Mouse (Mus musculus): ENCODE measurements at regions not wholly inside any gene's neighbourhood (a gene's known extent, or its start where the extent isn't known, plus 50 kb on each side); places are given as distances from the start of the nearest gene placed in this dataset.

DNA sequence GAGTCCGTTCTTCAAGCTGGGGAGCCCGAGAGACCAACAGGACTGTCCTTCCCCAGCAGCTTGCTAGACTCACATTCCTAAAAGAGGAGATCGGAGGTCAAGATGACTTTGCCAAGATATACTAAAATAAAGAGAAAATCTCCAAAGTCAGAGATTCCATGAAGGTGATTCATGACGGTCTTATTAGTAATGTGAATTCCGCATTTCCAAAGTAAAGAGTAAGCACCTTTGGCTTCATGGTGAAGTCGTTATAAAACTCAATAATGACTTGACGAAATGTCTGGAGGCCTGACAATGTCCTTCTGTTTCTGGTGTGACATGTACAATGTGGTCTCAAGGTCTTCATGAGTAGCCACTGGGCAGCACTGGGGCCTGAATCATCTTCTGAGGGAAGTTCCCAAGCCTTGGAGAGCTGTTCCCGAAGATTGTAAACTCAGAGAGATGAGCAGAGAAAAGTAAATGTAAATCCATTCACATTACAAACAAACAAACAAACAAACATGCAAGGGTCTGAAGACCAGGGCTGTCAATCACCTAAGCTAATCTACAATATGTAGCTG is 157.7 kb downstream of the Cog6 start:
- Histone ChIP-seq H3K27me3 (0 out of 2 replicates have a peak, but pooled peaks cover 3% of the 10 kb centered on the region), H3K9ac (no peak overlapping the region), H3K36me3 (no peaks in the 10 kb centered on the region), H3K4me3 (replicated peaks) (no peak overlapping the region), H3K4me2 (replicated peaks) (no peak overlapping the region), H3K27ac (replicated peaks) (no peak overlapping the region), H3K4me1 (no peaks in the 10 kb centered on the region), H3K9me3 (replicated peaks) (no peaks in the 10 kb centered on the region)
- ATAC-seq (ENCODE audit: insufficient number of reproducible peaks, low FRiP score, low TSS enrichment, low read depth), result no peak
- WGBS, result 91% methylated on average over 8 of the region's 8 CpGs

DNA sequence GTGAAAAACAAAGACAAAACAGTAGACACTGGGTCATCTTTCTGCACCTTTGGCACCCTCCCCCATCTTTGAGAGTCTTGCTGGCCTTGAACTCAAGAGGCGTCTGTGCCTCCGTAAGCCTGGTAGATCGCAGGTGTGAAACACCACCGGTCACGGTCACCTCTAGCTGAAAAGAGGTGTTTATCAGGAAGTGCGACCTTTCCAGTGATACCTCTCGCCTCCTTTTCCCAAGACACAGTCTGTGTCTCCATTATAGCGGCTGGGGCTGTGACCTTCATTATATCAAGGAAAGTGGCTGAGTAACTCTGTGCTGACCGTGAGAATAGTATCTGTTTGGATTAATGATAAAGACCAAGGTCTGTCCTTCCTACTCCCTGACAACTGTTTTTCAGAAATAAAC is 158.8 kb downstream of the Cog6 start:
- ATAC-seq (ENCODE audit: insufficient number of reproducible peaks, low FRiP score, low TSS enrichment, low read depth), result no peak
- H3K9me3 ChIP-seq (replicated peaks), result no peaks in the 10 kb centered on the region
- H3K27me3 ChIP-seq, result 0 out of 2 replicates have a peak, but pooled peaks cover 3% of the 10 kb centered on the region
- H3K4me1 ChIP-seq, result no peaks in the 10 kb centered on the region
- H3K36me3 ChIP-seq, result no peaks in the 10 kb centered on the region
- no peak overlapping the region for H3K4me3 ChIP-seq (replicated peaks)
- no peak overlapping the region for H3K9ac ChIP-seq
- 90% methylated on average over 9 of the region's 9 CpGs for WGBS
- no peak overlapping the region for H3K27ac ChIP-seq (replicated peaks)
- no peak overlapping the region for H3K4me2 ChIP-seq (replicated peaks)

GRCm38 (mm10) chr3:52857076-52857475 is 160.0 kb downstream of the Cog6 start:
- Histone ChIP-seq H3K36me3 (no peaks in the 10 kb centered on the region), H3K4me2 (replicated peaks) (no peak overlapping the region), H3K9me3 (replicated peaks) (no peaks in the 10 kb centered on the region), H3K9ac (no peak overlapping the region), H3K4me1 (no peaks in the 10 kb centered on the region), H3K4me3 (replicated peaks) (no peak overlapping the region), H3K27ac (replicated peaks) (no peak overlapping the region), H3K27me3 (0 out of 2 replicates have a peak, but pooled peaks cover 3% of the 10 kb centered on the region)
- WGBS, result 66% methylated on average over 3 of the region's 3 CpGs
- no peak for ATAC-seq (ENCODE audit: insufficient number of reproducible peaks, low FRiP score, low TSS enrichment, low read depth)

DNA sequence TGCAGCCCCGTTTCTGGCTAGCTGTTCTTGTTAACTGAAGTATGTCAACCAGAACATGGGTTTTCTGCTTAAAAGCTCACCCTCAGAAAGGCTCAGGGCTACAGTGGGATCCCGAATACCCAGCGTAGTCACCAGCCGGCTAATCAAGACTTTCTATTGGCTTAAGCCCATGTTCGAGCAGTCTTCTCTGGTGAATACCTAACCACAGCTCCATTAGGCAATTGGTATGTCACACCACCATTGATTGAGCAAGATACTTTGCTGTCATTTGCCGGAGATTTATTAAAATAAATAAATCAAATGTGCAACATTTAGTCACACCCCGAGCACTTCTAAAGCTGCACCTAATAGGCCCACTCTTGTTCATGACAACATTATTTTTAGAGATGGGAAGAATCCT is 162.5 kb downstream of the Cog6 start:
- 90% methylated on average over 7 of the region's 7 CpGs for WGBS
- H3K9ac ChIP-seq, result no peak overlapping the region
- H3K4me2 ChIP-seq (replicated peaks), result no peak overlapping the region
- no peak for ATAC-seq (ENCODE audit: insufficient number of reproducible peaks, low FRiP score, low TSS enrichment, low read depth)
- no peak overlapping the region for H3K27ac ChIP-seq (replicated peaks)
- no peaks in the 10 kb centered on the region for H3K4me1 ChIP-seq
- no peak overlapping the region for H3K4me3 ChIP-seq (replicated peaks)
- H3K27me3 ChIP-seq, result no peaks in the 10 kb centered on the region
- no peaks in the 10 kb centered on the region for H3K36me3 ChIP-seq
- H3K9me3 ChIP-seq (replicated peaks), result no peaks in the 10 kb centered on the region

- H3K9ac ChIP-seq, result no peak overlapping the region
- WGBS, result 80% methylated on average over 3 of the region's 3 CpGs
- no peaks in the 10 kb centered on the region for H3K9me3 ChIP-seq (replicated peaks)
- no peak overlapping the region for H3K4me3 ChIP-seq (replicated peaks)
- no peaks in the 10 kb centered on the region for H3K36me3 ChIP-seq
- no peaks in the 10 kb centered on the region for H3K4me1 ChIP-seq
- H3K27ac ChIP-seq (replicated peaks), result no peak overlapping the region
- no peak overlapping the region for H3K4me2 ChIP-seq (replicated peaks)
- H3K27me3 ChIP-seq, result no peaks in the 10 kb centered on the region
- ATAC-seq (ENCODE audit: insufficient number of reproducible peaks, low FRiP score, low TSS enrichment, low read depth), result no peak
These were observed 163.9 kb downstream of the Cog6 start for GRCm38 (mm10) chr3:52853126-52853525.

GRCm38 (mm10) chr3:52845166-52845565 is 171.9 kb downstream of the Cog6 start:
- H3K9ac ChIP-seq, result no peak overlapping the region
- no peaks in the 10 kb centered on the region for H3K36me3 ChIP-seq
- no peaks in the 10 kb centered on the region for H3K4me1 ChIP-seq
- no peak for ATAC-seq (ENCODE audit: insufficient number of reproducible peaks, low FRiP score, low TSS enrichment, low read depth)
- H3K9me3 ChIP-seq (replicated peaks), result no peaks in the 10 kb centered on the region
- H3K27me3 ChIP-seq, result peaks cover 5% of the 10 kb centered on the region; the same call in 1 of the 2 replicates
- H3K4me3 ChIP-seq (replicated peaks), result no peak overlapping the region
- no peak overlapping the region for H3K4me2 ChIP-seq (replicated peaks)
- no peak overlapping the region for H3K27ac ChIP-seq (replicated peaks)

- H3K27me3 ChIP-seq, result peaks cover 5% of the 10 kb centered on the region; the same call in 1 of the 2 replicates
- no peak for ATAC-seq (ENCODE audit: insufficient number of reproducible peaks, low FRiP score, low TSS enrichment, low read depth)
- no peaks in the 10 kb centered on the region for H3K9me3 ChIP-seq (replicated peaks)
- H3K4me3 ChIP-seq (replicated peaks), result no peak overlapping the region
- H3K9ac ChIP-seq, result no peak overlapping the region
- no peaks in the 10 kb centered on the region for H3K36me3 ChIP-seq
- peaks cover 3% of the 10 kb centered on the region; the same call in 1 of the 2 replicates for H3K4me1 ChIP-seq
- H3K27ac ChIP-seq (replicated peaks), result no peak overlapping the region
- WGBS, result 20% methylated on average over 7 of the region's 7 CpGs
- H3K4me2 ChIP-seq (replicated peaks), result no peak overlapping the region
These were observed 173.0 kb downstream of the Cog6 start for GRCm38 (mm10) chr3:52843998-52844397.

- no peak overlapping the region for H3K4me2 ChIP-seq (replicated peaks)
- H3K4me3 ChIP-seq (replicated peaks), result no peak overlapping the region
- peaks cover 3% of the 10 kb centered on the region; the same call in 1 of the 2 replicates for H3K4me1 ChIP-seq
- H3K36me3 ChIP-seq, result no peaks in the 10 kb centered on the region
- H3K9ac ChIP-seq, result no peak overlapping the region
- no peaks in the 10 kb centered on the region for H3K9me3 ChIP-seq (replicated peaks)
- ATAC-seq (ENCODE audit: insufficient number of reproducible peaks, low FRiP score, low TSS enrichment, low read depth), result no peak
- 73% methylated on average over 10 of the region's 10 CpGs for WGBS
- peaks cover 5% of the 10 kb centered on the region; the same call in 1 of the 2 replicates for H3K27me3 ChIP-seq
- no peak overlapping the region for H3K27ac ChIP-seq (replicated peaks)
These were observed 174.1 kb downstream of the Cog6 start for GRCm38 (mm10) chr3:52842866-52843425.

- no peak for ATAC-seq (ENCODE audit: insufficient number of reproducible peaks, low FRiP score, low TSS enrichment, low read depth)
- Histone ChIP-seq H3K4me3 (replicated peaks) (no peak overlapping the region), H3K27me3 (peaks cover 5% of the 10 kb centered on the region; the same call in 1 of the 2 replicates), H3K4me1 (peaks cover 3% of the 10 kb centered on the region; the same call in 1 of the 2 replicates), H3K36me3 (no peaks in the 10 kb centered on the region), H3K27ac (replicated peaks) (no peak overlapping the region), H3K4me2 (replicated peaks) (no peak overlapping the region), H3K9me3 (replicated peaks) (no peaks in the 10 kb centered on the region), H3K9ac (no peak overlapping the region)
- WGBS, result 39% methylated on average over 12 of the region's 12 CpGs
These were observed 176.7 kb downstream of the Cog6 start for GRCm38 (mm10) chr3:52840160-52840953.

- H3K9me3 ChIP-seq (replicated peaks), result no peaks in the 10 kb centered on the region
These were observed 179.0 kb downstream of the Cog6 start for GRCm38 (mm10) chr3:52838020-52838419.

DNA sequence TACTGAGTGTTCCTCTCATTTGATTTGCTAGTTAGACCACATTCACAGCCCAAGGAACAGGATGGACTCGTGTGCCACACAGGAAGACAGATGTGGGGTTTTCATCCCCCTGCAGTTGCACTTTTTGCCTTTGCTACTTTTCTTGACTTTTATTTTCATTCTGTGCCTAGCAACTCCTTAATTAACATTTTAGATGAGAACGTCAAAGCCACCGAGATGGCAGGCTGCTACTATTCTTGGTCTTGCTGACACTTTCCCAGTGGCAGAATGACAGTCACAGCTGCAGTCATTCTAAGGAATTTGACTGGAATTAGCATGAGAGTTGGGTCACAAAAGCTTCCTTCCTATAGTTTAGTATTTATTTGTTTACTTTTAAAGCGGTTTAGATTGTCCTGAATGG is 179.5 kb downstream of the Cog6 start:
- no peak overlapping the region for H3K27ac ChIP-seq (replicated peaks)
- ATAC-seq (ENCODE audit: insufficient number of reproducible peaks, low FRiP score, low TSS enrichment, low read depth), result no peak
- no peak overlapping the region for H3K4me3 ChIP-seq (replicated peaks)
- H3K4me1 ChIP-seq, result peaks cover 3% of the 10 kb centered on the region; the same call in 1 of the 2 replicates
- WGBS, result 39% methylated on average over 4 of the region's 4 CpGs
- H3K9me3 ChIP-seq (replicated peaks), result no peaks in the 10 kb centered on the region
- peaks cover 5% of the 10 kb centered on the region; the same call in 1 of the 2 replicates for H3K27me3 ChIP-seq
- H3K9ac ChIP-seq, result no peak overlapping the region
- no peaks in the 10 kb centered on the region for H3K36me3 ChIP-seq
- H3K4me2 ChIP-seq (replicated peaks), result no peak overlapping the region

More at GRCm38 (mm10) chr3:52838020-52838419, 179.0 kb downstream of the Cog6 start:
- peaks cover 3% of the 10 kb centered on the region; the same call in 1 of the 2 replicates for H3K4me1 ChIP-seq
- no peak overlapping the region for H3K4me2 ChIP-seq (replicated peaks)
- no peak for ATAC-seq (ENCODE audit: insufficient number of reproducible peaks, low FRiP score, low TSS enrichment, low read depth)
- no peaks in the 10 kb centered on the region for H3K36me3 ChIP-seq
- H3K4me3 ChIP-seq (replicated peaks), result no peak overlapping the region
- peaks cover 5% of the 10 kb centered on the region; the same call in 1 of the 2 replicates for H3K27me3 ChIP-seq
- no peak overlapping the region for H3K27ac ChIP-seq (replicated peaks)
- WGBS, result 81% methylated on average over 14 of the region's 14 CpGs
- H3K9ac ChIP-seq, result no peak overlapping the region

Measured in embryonic facial prominence, embryonic 15.5 days (tissue).